Mouse (Mus musculus) bone marrow, adult 2 months (tissue): Measurements from ENCODE around the gene B4galt4.

Source experiments
- CTCF ChIP-seq: fragments of 200-500 bp; IDR thresholded peaks from 2 replicates; pipeline ENCODE4 v1.5.1; 2011; ENCODE audit warnings: low read length, control low read depth; ENCODE audit not compliant: control insufficient read depth, insufficient read depth
- POLR2A ChIP-seq: fragments of 200-500 bp; IDR thresholded peaks from 2 replicates; pipeline ENCODE4 v1.6.1; 2011; ENCODE audit warnings: low read depth, mild to moderate bottlenecking, control low read depth, low read length, borderline replicate concordance; ENCODE audit not compliant: control insufficient read depth

- TF ChIP-seq CTCF (no peak), POLR2A (no peak)
Measured at GRCm38 (mm10) chr16:38706782-38707181, 35.3 kb upstream of the B4galt4 start.
